20 mouse cellular contexts compared by ENCODE assay signal in the genomic region with DNA sequence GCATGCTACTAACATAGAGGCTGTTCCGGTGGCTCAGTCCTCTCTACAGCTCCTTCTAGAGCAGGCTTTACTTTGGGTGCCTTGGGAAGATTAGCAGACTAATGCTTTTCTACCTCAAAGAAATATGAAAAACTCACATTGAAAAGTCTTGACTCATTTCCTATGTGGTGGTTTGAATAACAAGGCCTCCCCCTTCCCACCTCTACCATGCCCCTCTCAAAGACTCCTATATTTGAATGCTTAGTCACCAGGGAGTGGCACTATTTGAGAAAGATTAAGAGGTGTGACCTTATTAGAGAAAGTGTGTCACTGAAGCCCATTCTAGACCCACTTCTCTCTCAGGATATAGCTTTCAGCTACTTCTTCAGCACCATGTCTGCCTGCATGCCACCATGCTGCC. TPM values are rescaled to one million over a fixed set of nuclear protein-coding genes. Genes with fewer than 3 reads are reported as not detected.
"Had no signal": no experiment of that assay in that cellular context is flagged by ENCODE, and none has a peak within 500 bp of the region (broad histone marks: within the 10 kb centered on the region; RNA-seq: fewer than 3 reads in every experiment).

No protein-coding gene starts in this region.

- H3K4me3 ChIP-seq: lung, embryonic 15.5 days; midbrain, embryonic 10.5 days; midbrain, embryonic 12.5 days; myocyte; neural tube, embryonic 13.5 days; neural tube, embryonic 15.5 days had no signal

- ATAC-seq: liver, postnatal 0 days; midbrain, embryonic 16.5 days had no signal

- H3K9ac ChIP-seq: liver, postnatal 0 days; lung, embryonic 15.5 days; midbrain, embryonic 12.5 days; neural tube, embryonic 13.5 days; neural tube, embryonic 15.5 days had no signal

- H3K4me2 ChIP-seq: lung, embryonic 15.5 days; midbrain, embryonic 12.5 days; neural tube, embryonic 13.5 days; neural tube, embryonic 15.5 days had no signal

- H3K27me3 ChIP-seq: lung, embryonic 15.5 days; midbrain, embryonic 12.5 days; neural tube, embryonic 13.5 days; neural tube, embryonic 15.5 days had no signal

- H3K9me3 ChIP-seq: lung, embryonic 15.5 days; midbrain, embryonic 10.5 days; midbrain, embryonic 12.5 days; neural tube, embryonic 13.5 days; neural tube, embryonic 15.5 days had no signal

- H3K27ac ChIP-seq: lung, embryonic 15.5 days; midbrain, embryonic 10.5 days; midbrain, embryonic 12.5 days; neural tube, embryonic 13.5 days; neural tube, embryonic 15.5 days had no signal

- H3K4me1 ChIP-seq: lung, embryonic 15.5 days; midbrain, embryonic 10.5 days; midbrain, embryonic 12.5 days; neural tube, embryonic 13.5 days; neural tube, embryonic 15.5 days had no signal

- DNase-seq: liver, postnatal 0 days; lung, adult 2 months; lung, postnatal 14 days; midbrain, embryonic 14.5 days; retina, postnatal 1 day; right cerebral cortex, adult 18-20 months; right cerebral cortex, postnatal 25 days; right cerebral cortex, postnatal 4 days; spleen, adult 18-20 months; thymus, adult 2 months; thymus, postnatal 25 days; thymus, postnatal 4 days had no signal

RNA-seq across cellular contexts. Expression of a gene that starts 55.1 kb away (rescaled TPM):
- total RNA-seq: megakaryocyte, adult 5-6 weeks had no signal
- polyA plus RNA-seq: midbrain, embryonic 12.5 days had no signal
